In genomic region chr8:95084744-95085431, GRCm38 (mm10) we compare ENCODE assay signal across 20 mouse cellular contexts. TPM values are rescaled to one million over a fixed set of nuclear protein-coding genes. Genes with fewer than 3 reads are reported as not detected.
DNase-seq lines count a peak whose midpoint lies in the region; ATAC-seq lines count a peak whose summit lies in the region.
"Had no signal": no experiment of that assay in that cellular context is flagged by ENCODE, and none has a peak within 500 bp of the region (broad histone marks: within the 10 kb centered on the region; RNA-seq: fewer than 3 reads in every experiment).

No protein-coding gene starts in this region.

- no peak for DNase-seq in hindbrain, embryonic 11.5 days (ENCODE audit: low spot score)
- DNase-seq in neural tube, embryonic 10.5 days (ENCODE audit: extremely low spot score, low spot score), result no peak
- peak; percentile 72 for DNase-seq in ZHBTc4 (ENCODE audit: low read depth, low spot score)
- no peak for DNase-seq in layer of hippocampus, postnatal 10 days (ENCODE audit: low spot score in 2 of 2)
- no peak for DNase-seq in T-cell, adult 2 months (ENCODE audit: low spot score)
- DNase-seq: adrenal gland, postnatal 14 days; forebrain, postnatal 0 days; gastrocnemius, adult 2 months; kidney, adult 2 months; kidney, postnatal 25 days; lung, postnatal 36 days; retina, postnatal 1 day had no signal

- WGBS in hindbrain, embryonic 13.5 days, result 81% methylated on average over 10 of the region's 10 CpGs
- WGBS in hindbrain, embryonic 11.5 days, result 87% methylated on average over 10 of the region's 10 CpGs
- 84% methylated on average over 10 of the region's 10 CpGs for WGBS in neural tube, embryonic 13.5 days

- ATAC-seq in hindbrain, embryonic 13.5 days (ENCODE audit: low FRiP score), result no peak
- no peak for ATAC-seq in hindbrain, embryonic 11.5 days (ENCODE audit: low FRiP score)
- no peak for ATAC-seq in neural tube, embryonic 13.5 days (ENCODE audit: low read depth)
- ATAC-seq: activated CD4-positive, CD25-positive, alpha-beta regulatory T cell, adult 4 months; forebrain, postnatal 0 days; hindbrain, embryonic 16.5 days had no signal

- no peaks in the 10 kb centered on the region for H3K9me3 ChIP-seq in hindbrain, embryonic 13.5 days
- H3K9me3 ChIP-seq in hindbrain, embryonic 11.5 days (ENCODE audit: control insufficient read depth, low read length), result no peaks in the 10 kb centered on the region
- no peaks in the 10 kb centered on the region for H3K9me3 ChIP-seq in neural tube, embryonic 13.5 days
- H3K9me3 ChIP-seq: limb, embryonic 15.5 days had no signal

- peak overlapping the region; percentile 39; the same call in 1 of the 2 replicates for H3K9ac ChIP-seq in hindbrain, embryonic 13.5 days
- no peak overlapping the region for H3K9ac ChIP-seq in hindbrain, embryonic 11.5 days (ENCODE audit: low read depth, low read length)
- peak overlapping the region; percentile 8; the same call in 1 of the 2 replicates for H3K9ac ChIP-seq in neural tube, embryonic 13.5 days
- H3K9ac ChIP-seq: forebrain, postnatal 0 days; limb, embryonic 15.5 days had no signal

- H3K4me1 ChIP-seq in hindbrain, embryonic 13.5 days (replicated peaks), result peaks cover 29% of the 10 kb centered on the region
- H3K4me1 ChIP-seq in hindbrain, embryonic 11.5 days (replicated peaks; ENCODE audit: control insufficient read depth, insufficient read depth, low read length), result no peaks in the 10 kb centered on the region
- H3K4me1 ChIP-seq in neural tube, embryonic 13.5 days (replicated peaks), result peaks cover 26% of the 10 kb centered on the region

- no peaks in the 10 kb centered on the region for H3K27me3 ChIP-seq in hindbrain, embryonic 13.5 days
- no peaks in the 10 kb centered on the region for H3K27me3 ChIP-seq in hindbrain, embryonic 11.5 days (ENCODE audit: control insufficient read depth, insufficient read depth, low read length)
- H3K27me3 ChIP-seq in neural tube, embryonic 13.5 days, result no peaks in the 10 kb centered on the region
- H3K27me3 ChIP-seq: limb, embryonic 15.5 days had no signal

- H3K4me3 ChIP-seq in hindbrain, embryonic 13.5 days, result no peak overlapping the region
- no peak overlapping the region for H3K4me3 ChIP-seq in hindbrain, embryonic 11.5 days (ENCODE audit: low read depth, low read length)
- no peak overlapping the region for H3K4me3 ChIP-seq in neural tube, embryonic 13.5 days
- H3K4me3 ChIP-seq: gastrocnemius, adult 2 months; limb, embryonic 15.5 days had no signal

- H3K27ac ChIP-seq in hindbrain, embryonic 13.5 days, result no peak overlapping the region
- H3K27ac ChIP-seq in hindbrain, embryonic 11.5 days (ENCODE audit: low read depth, low read length), result no peak overlapping the region
- H3K27ac ChIP-seq in neural tube, embryonic 13.5 days (replicated peaks), result no peak overlapping the region
- H3K27ac ChIP-seq: gastrocnemius, adult 2 months; limb, embryonic 15.5 days had no signal

- peaks cover 67% of the 10 kb centered on the region for H3K36me3 ChIP-seq in hindbrain, embryonic 13.5 days
- H3K36me3 ChIP-seq in hindbrain, embryonic 11.5 days (ENCODE audit: control insufficient read depth, insufficient read depth, low read length), result peaks cover 3% of the 10 kb centered on the region; the same call in 1 of the 2 replicates
- peaks cover 68% of the 10 kb centered on the region for H3K36me3 ChIP-seq in neural tube, embryonic 13.5 days

- H3K4me2 ChIP-seq in hindbrain, embryonic 13.5 days, result no peak overlapping the region
- H3K4me2 ChIP-seq in hindbrain, embryonic 11.5 days (replicated peaks; ENCODE audit: low read depth, low read length), result no peak overlapping the region
- no peak overlapping the region for H3K4me2 ChIP-seq in neural tube, embryonic 13.5 days
- H3K4me2 ChIP-seq: limb, embryonic 15.5 days had no signal

RNA-seq across cellular contexts. Expression of gene Katnb1, which starts 3.9 kb away (rescaled TPM):
- polyA plus RNA-seq in hindbrain, embryonic 13.5 days (2015; fragmentation: Nextera tagmentation; extraction: Ambion mirVana), result 38.4 and 38.8 TPM in 2 replicates
- 24.8 and 30.0 TPM in 2 replicates for polyA plus RNA-seq in hindbrain, embryonic 11.5 days (2014; fragmentation: Nextera tagmentation; extraction: Ambion mirVana)
- polyA plus RNA-seq in neural tube, embryonic 13.5 days (2015; fragmentation: Nextera tagmentation; extraction: Ambion mirVana), result 37.9 and 41.4 TPM in 2 replicates
- total RNA-seq in layer of hippocampus, postnatal 10 days (2021), result 10 to 100 TPM; 38.5 to 38.9 TPM

RNA-seq across cellular contexts. Expression of gene Drc7, which starts 30.0 kb away (rescaled TPM):
- 1.7 and 2.3 TPM in 2 replicates for polyA plus RNA-seq in hindbrain, embryonic 13.5 days (2015; fragmentation: Nextera tagmentation; extraction: Ambion mirVana)
- 1.0 and 1.2 TPM in 2 replicates for polyA plus RNA-seq in hindbrain, embryonic 11.5 days (2014; fragmentation: Nextera tagmentation; extraction: Ambion mirVana)
- 0.18 and 0.26 TPM in 2 replicates for polyA plus RNA-seq in neural tube, embryonic 13.5 days (2015; fragmentation: Nextera tagmentation; extraction: Ambion mirVana)
- 1 to 10 TPM; 1.9 to 3.2 TPM for total RNA-seq in layer of hippocampus, postnatal 10 days (2021)
- total RNA-seq: adrenal gland, postnatal 14 days; gastrocnemius, adult 2 months had no signal
- polyA plus RNA-seq: activated CD4-positive, CD25-positive, alpha-beta regulatory T cell, adult 4 months; heart, postnatal 0 days; small intestine, adult 2 months; stomach, embryonic 14.5 days had no signal
